Mouse (Mus musculus) hindbrain, embryonic 15.5 days (tissue): Measurements from ENCODE around the gene Olfr1099. TPM values are rescaled to one million over a fixed set of nuclear protein-coding genes. Genes with fewer than 3 reads are reported as not detected.

Source experiments
- ATAC-seq: fragments of 200-750 bp; cut with Nextera tagmentation; 2 replicates; pipeline ENCODE4 v1.8.0; 2017; ENCODE audit warnings: low read depth, moderate number of reproducible peaks, moderate TSS enrichment; ENCODE audit not compliant: low FRiP score
- H3K27ac ChIP-seq: fragments of 300-500 bp; sonication (generic); replicated peaks from 2 replicates; pipeline ENCODE4 v1.5.1; 2015; ENCODE audit warnings: mild to moderate bottlenecking, inconsistent platforms
- H3K27me3 ChIP-seq: fragments of 300-500 bp; sonication (generic); 2 replicates; pipeline ENCODE4 v1.6.1; 2015; ENCODE audit warnings: control low read depth, inconsistent platforms
- H3K36me3 ChIP-seq: fragments of 300-500 bp; sonication (generic); 2 replicates; pipeline ENCODE4 v1.6.1; 2015; ENCODE audit warnings: control low read depth, inconsistent platforms
- H3K4me1 ChIP-seq: fragments of 300-500 bp; sonication (generic); replicated peaks from 2 replicates; pipeline ENCODE4 v1.6.1; 2015; ENCODE audit warnings: control low read depth, inconsistent platforms
- H3K4me2 ChIP-seq: fragments of 300-500 bp; sonication (generic); 2 replicates; pipeline ENCODE4 v1.6.1; 2015; ENCODE audit warnings: moderate library complexity, mild to moderate bottlenecking, inconsistent platforms
- H3K4me3 ChIP-seq: fragments of 300-500 bp; sonication (generic); 2 replicates; pipeline ENCODE4 v1.5.1; 2015; ENCODE audit warnings: mild to moderate bottlenecking, inconsistent platforms
- H3K9ac ChIP-seq: fragments of 300-500 bp; sonication (generic); 2 replicates; pipeline ENCODE4 v1.6.1; 2015; ENCODE audit warnings: inconsistent platforms
- H3K9me3 ChIP-seq: fragments of 300-500 bp; sonication (generic); 2 replicates; pipeline ENCODE4 v1.6.1; 2016; ENCODE audit warnings: control low read depth, inconsistent platforms
- WGBS: fragments of 180-500 bp; shearing (Covaris S2); methylation state at CpG from one replicate; pipeline ENCODE4 v1.1.7; 2015; 5-methylcytosine and 5-hydroxymethylcytosine counted together
- polyA plus RNA-seq: library from polyadenylated mRNA; unstranded; fragments of >200 nt; fragmentation: Nextera tagmentation; extraction: Ambion mirVana; gene quantifications from 2 replicates; pipeline ENCODE4 v1.2.1, GENCODE M21; 2015

Gene Olfr1099
- not detected in 2 replicates for polyA plus RNA-seq

DNA sequence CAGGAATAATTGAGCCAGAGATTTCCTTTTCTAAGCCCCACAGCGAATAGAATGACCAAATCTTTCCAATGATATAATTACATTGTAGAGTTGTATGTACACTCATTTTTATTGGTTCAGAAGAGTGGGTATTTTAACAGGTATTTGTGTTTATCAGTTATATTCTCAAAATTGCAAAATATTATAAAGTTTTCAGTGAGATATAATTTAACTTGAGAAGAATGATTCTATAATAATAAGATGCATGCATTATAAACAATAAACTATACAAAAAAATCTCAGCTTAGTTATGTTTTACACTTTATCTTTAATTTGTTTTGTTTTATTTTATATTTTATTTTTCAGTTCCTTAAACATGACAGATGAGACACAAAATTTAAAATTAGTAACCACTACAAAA lies at the start of gene Olfr1099:
Gene Olfr1099, minus strand, starts transcription at position 101 of the 400 bp plus-strand sequence.
- Histone ChIP-seq H3K36me3 (no peaks in the 10 kb centered on the region), H3K4me3 (no peak within 1 kb of the TSS), H3K4me2 (no peak within 1 kb of the TSS), H3K27ac (no peak within 1 kb of the TSS), H3K4me1 (no peaks in the 10 kb centered on the region), H3K9me3 (no peaks in the 10 kb centered on the region), H3K27me3 (no peaks in the 10 kb centered on the region), H3K9ac (no peak within 1 kb of the TSS)
- WGBS, result 83% methylated on average over 1 of the region's 1 CpGs
- ATAC-seq, result no peak

DNA sequence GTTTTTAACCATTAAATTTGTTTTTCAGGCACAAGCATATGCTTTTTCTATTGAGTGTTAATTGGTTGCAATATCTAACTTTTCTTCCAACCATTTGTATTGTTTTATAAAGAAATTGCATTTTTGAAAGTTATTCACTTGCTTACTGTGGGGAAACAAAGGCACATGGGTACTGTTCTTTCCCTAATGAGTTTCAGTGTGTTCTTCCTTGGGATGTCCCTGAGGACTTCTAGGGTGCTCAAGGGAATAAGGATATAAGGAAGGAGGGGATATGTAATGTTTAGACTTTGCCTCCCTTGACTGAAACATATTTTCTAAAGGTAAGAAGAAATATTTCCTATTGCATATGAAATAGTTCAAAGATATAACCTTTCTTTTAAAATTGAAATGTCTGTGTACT lies 37.6 kb upstream of the Olfr1099 start, which contains the start of gene Olfr1102:
Gene Olfr1102, plus strand, starts transcription at position 301 of the 400 bp plus-strand sequence.
- H3K9me3 ChIP-seq, result no peaks in the 10 kb centered on the region
- no peak within 1 kb of the TSS for H3K4me3 ChIP-seq
- no peak within 1 kb of the TSS for H3K27ac ChIP-seq
- no peaks in the 10 kb centered on the region for H3K4me1 ChIP-seq
- H3K36me3 ChIP-seq, result no peaks in the 10 kb centered on the region
- no peak within 1 kb of the TSS for H3K4me2 ChIP-seq
- H3K27me3 ChIP-seq, result no peaks in the 10 kb centered on the region
- H3K9ac ChIP-seq, result no peak within 1 kb of the TSS
- no peak for ATAC-seq

DNA sequence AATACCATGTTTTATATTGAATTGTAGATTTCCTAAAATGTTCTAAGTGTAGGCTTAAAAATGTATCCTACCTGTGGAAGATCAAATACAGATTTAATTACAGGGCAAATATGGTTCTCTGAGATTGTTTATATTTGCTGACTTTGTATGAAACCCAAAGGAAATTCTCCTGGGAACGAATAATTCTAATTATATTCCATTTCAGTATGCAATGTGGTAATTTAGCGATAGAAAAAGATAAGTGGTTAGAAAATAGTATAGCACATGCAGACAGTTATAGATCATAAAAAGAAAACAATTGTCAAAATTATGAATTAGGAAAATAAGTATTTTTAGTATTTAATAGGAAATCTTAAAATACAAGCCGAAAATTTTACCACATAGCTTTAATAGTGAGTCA lies 30.6 kb upstream of the Olfr1099 start, which contains the start of gene Olfr1101:
Gene Olfr1101, minus strand, starts transcription at position 101 of the 400 bp plus-strand sequence.
- Histone ChIP-seq H3K4me2 (no peak within 1 kb of the TSS), H3K27me3 (no peaks in the 10 kb centered on the region), H3K9ac (no peak within 1 kb of the TSS), H3K4me3 (no peak within 1 kb of the TSS), H3K9me3 (no peaks in the 10 kb centered on the region), H3K36me3 (no peaks in the 10 kb centered on the region), H3K4me1 (no peaks in the 10 kb centered on the region), H3K27ac (no peak within 1 kb of the TSS)
- no peak for ATAC-seq
- WGBS, result 83% methylated on average over 3 of the region's 3 CpGs

DNA sequence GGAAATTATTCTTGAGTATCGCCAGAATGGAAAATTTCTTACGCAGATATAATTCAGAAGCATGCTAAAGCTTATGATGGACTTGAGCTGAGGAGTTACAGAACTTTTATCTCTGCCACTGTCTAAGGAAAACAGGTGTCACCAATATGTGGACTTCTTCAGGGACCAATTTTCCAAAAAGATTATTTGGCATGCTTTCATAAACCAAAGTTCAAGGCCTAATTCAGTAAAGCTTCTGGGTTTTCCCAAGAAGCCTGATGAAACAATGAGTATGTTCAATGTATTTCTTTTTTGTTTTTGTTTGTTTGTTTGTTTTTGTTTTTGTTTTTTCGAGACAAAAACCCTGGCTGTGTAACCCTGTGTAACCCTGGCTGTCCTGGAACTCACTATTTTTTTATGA lies 19.4 kb upstream of the Olfr1099 start, which contains the start of gene Olfr1100:
Gene Olfr1100, minus strand, starts transcription at position 101 of the 400 bp plus-strand sequence.
- ATAC-seq, result no peak
- no peak within 1 kb of the TSS for H3K9ac ChIP-seq
- no peaks in the 10 kb centered on the region for H3K4me1 ChIP-seq
- H3K27ac ChIP-seq, result no peak within 1 kb of the TSS
- H3K9me3 ChIP-seq, result no peaks in the 10 kb centered on the region
- no peaks in the 10 kb centered on the region for H3K27me3 ChIP-seq
- no peak within 1 kb of the TSS for H3K4me2 ChIP-seq
- no peaks in the 10 kb centered on the region for H3K36me3 ChIP-seq
- no peak within 1 kb of the TSS for H3K4me3 ChIP-seq
- WGBS, result 83% methylated on average over 3 of the region's 3 CpGs

DNA sequence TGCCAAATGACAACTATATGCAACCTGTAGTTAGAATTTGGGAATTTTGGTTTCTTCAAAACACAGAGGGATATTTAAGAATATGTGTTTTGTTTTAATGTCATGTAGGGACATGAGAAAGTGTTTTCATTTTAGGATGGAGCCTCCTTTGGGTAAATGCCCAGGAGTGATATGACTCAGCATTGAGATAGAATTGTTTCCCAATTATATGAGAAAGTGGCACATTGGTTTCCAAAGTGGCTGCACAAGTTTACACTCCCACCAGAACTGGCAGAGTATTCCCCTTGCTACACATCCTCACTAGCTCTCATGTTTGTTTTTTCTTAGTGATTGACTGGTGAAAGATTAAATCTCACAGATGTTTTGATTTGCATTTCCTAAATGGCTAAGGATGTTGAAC lies 33.9 kb downstream of the Olfr1099 start:
- H3K9ac ChIP-seq, result no peak overlapping the region
- H3K4me1 ChIP-seq, result no peaks in the 10 kb centered on the region
- no peaks in the 10 kb centered on the region for H3K27me3 ChIP-seq
- H3K36me3 ChIP-seq, result no peaks in the 10 kb centered on the region
- H3K4me2 ChIP-seq, result no peak overlapping the region
- H3K27ac ChIP-seq, result no peak overlapping the region
- ATAC-seq, result no peak
- no peak overlapping the region for H3K4me3 ChIP-seq
- no peaks in the 10 kb centered on the region for H3K9me3 ChIP-seq

DNA sequence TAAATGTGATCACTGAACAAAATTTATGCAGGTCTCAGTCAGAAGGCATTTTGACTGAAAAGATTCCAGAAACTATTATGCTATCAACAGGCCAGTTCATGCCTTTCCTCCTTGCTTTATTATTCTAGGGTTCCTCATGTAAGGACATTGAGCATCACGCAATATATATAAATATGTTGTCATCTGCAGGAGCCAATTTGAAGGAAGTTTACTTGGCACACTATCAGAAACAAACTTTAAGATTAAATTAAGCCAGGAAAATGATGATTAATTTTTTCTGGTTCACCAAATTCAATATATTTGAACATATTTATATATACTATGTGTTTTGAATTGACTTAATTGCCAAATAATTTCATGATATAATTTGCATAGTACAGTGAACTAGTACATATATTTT lies 36.0 kb downstream of the Olfr1099 start, which contains the start of gene Olfr1098:
Gene Olfr1098, minus strand, starts transcription at position 101 of the 400 bp plus-strand sequence.
- no peak for ATAC-seq
- Histone ChIP-seq H3K4me3 (no peak within 1 kb of the TSS), H3K36me3 (no peaks in the 10 kb centered on the region), H3K9me3 (no peaks in the 10 kb centered on the region), H3K27ac (no peak within 1 kb of the TSS), H3K27me3 (no peaks in the 10 kb centered on the region), H3K4me2 (no peak within 1 kb of the TSS), H3K4me1 (no peaks in the 10 kb centered on the region), H3K9ac (no peak within 1 kb of the TSS)
- WGBS, result 90% methylated on average over 1 of the region's 1 CpGs

DNA sequence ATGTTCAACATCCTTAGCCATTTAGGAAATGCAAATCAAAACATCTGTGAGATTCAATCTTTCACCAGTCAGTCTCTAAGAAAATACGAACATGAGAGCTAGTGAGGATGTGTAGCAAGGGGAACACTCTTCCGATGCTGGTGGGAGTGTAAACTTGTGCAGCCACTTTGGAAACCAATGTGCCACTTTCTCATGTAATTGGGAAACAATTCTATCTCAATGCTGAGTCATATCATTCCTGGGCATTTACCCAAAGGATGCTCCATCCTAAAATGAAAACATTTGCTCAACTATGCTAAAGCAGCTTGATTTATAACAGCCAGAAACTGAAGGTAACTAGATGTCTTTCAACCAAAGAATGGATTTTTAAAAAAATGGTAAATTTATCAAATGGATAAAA lies 54.8 kb downstream of the Olfr1099 start:
- WGBS, result 93% methylated on average over 2 of the region's 2 CpGs
- H3K9ac ChIP-seq, result no peak overlapping the region
- H3K4me3 ChIP-seq, result no peak overlapping the region
- no peak overlapping the region for H3K4me2 ChIP-seq
- ATAC-seq, result no peak
- no peaks in the 10 kb centered on the region for H3K4me1 ChIP-seq
- H3K9me3 ChIP-seq, result no peaks in the 10 kb centered on the region
- no peaks in the 10 kb centered on the region for H3K36me3 ChIP-seq
- no peaks in the 10 kb centered on the region for H3K27me3 ChIP-seq
- H3K27ac ChIP-seq, result no peak overlapping the region

Other genes starting within 250 kb of the Olfr1099 start
- gene Olfr1089, start 227.0 kb downstream of the Olfr1099 start, polyA plus RNA-seq, result not detected in 2 replicates
- not detected in 2 replicates for gene Olfr1090, start 201.7 kb downstream of the Olfr1099 start, polyA plus RNA-seq
- not detected in 2 replicates for gene Olfr1093, start 178.2 kb downstream of the Olfr1099 start, polyA plus RNA-seq
- not detected in 2 replicates for gene Olfr141, start 150.7 kb downstream of the Olfr1099 start, polyA plus RNA-seq
- not detected in 2 replicates for gene Olfr1094, start 136.0 kb downstream of the Olfr1099 start, polyA plus RNA-seq
- not detected in 2 replicates for gene Olfr1095, start 109.0 kb downstream of the Olfr1099 start, polyA plus RNA-seq
- not detected in 2 replicates for gene Gm13723, start 85.9 kb downstream of the Olfr1099 start, polyA plus RNA-seq
- gene Olfr1097, start 68.5 kb downstream of the Olfr1099 start, polyA plus RNA-seq, result not detected in 2 replicates
- not detected in 2 replicates for gene Olfr1098, start 36.1 kb downstream of the Olfr1099 start, polyA plus RNA-seq
- not detected in 2 replicates for gene Olfr1100, start 19.3 kb upstream of the Olfr1099 start, polyA plus RNA-seq
- gene Olfr1101, start 30.5 kb upstream of the Olfr1099 start, polyA plus RNA-seq, result not detected in 2 replicates
- gene Olfr1102, start 37.7 kb upstream of the Olfr1099 start, polyA plus RNA-seq, result not detected in 2 replicates
- not detected in 2 replicates for gene Olfr1104, start 66.4 kb upstream of the Olfr1099 start, polyA plus RNA-seq
- gene Olfr1105, start 75.8 kb upstream of the Olfr1099 start, polyA plus RNA-seq, result not detected in 2 replicates
- gene Olfr1106, start 91.6 kb upstream of the Olfr1099 start, polyA plus RNA-seq, result not detected in 2 replicates
- gene Olfr1107, start 115.1 kb upstream of the Olfr1099 start, polyA plus RNA-seq, result not detected in 2 replicates
- gene Olfr1109, start 135.3 kb upstream of the Olfr1099 start, polyA plus RNA-seq, result not detected in 2 replicates
- gene Olfr259, start 153.9 kb upstream of the Olfr1099 start, polyA plus RNA-seq, result not detected in 2 replicates
- not detected in 2 replicates for gene Olfr1110, start 179.6 kb upstream of the Olfr1099 start, polyA plus RNA-seq
- not detected in 2 replicates for gene Olfr1111, start 191.9 kb upstream of the Olfr1099 start, polyA plus RNA-seq
- gene Olfr1112, start 227.1 kb upstream of the Olfr1099 start, polyA plus RNA-seq, result not detected in 2 replicates
- gene Olfr1113, start 248.3 kb upstream of the Olfr1099 start, polyA plus RNA-seq, result not detected in 2 replicates